Mouse (Mus musculus): Measurements from ENCODE around the gene AV320801. TPM values are rescaled to one million over a fixed set of nuclear protein-coding genes. Genes with fewer than 3 reads are reported as not detected.
"Not testable (repeated sequence)": the region's sequence is repeated elsewhere in the genome, so short reads cannot be mapped to it uniquely, and the experiment has no call there.

Gene AV320801
- 0.21 and 2.0 TPM in 2 replicates for total RNA-seq (2012; rRNA removed)

- in situ Hi-C loops (cut with MboI; ENCODE audit: low sequenced_read_pairs in 2 of 2, unreplicated experiment in 2 of 2); H3K4me3 ChIP-seq (ENCODE audit: insufficient read depth in 1 of 2, low read depth in 1 of 2, low read length in 2 of 2, poor library complexity in 1 of 2, severe bottlenecking in 1 of 2); DNase-seq (ENCODE audit: low read depth, low spot score): not testable (repeated sequence)
Measured at GRCm38 (mm10) chrX:135494288-135494687, at the start of gene AV320801. Gene AV320801, plus strand, starts transcription at chrX:135494588.

GRCm38 (mm10) chrX:135464160-135464559, 30.2 kb upstream of the AV320801 start:
- H3K4me1 ChIP-seq (ENCODE audit: control insufficient read depth in 2 of 2, insufficient read depth in 2 of 2, low read length in 2 of 2, poor library complexity in 1 of 2); H3K4me3 ChIP-seq (ENCODE audit: insufficient read depth in 1 of 2, low read depth in 1 of 2, low read length in 2 of 2, poor library complexity in 1 of 2, severe bottlenecking in 1 of 2); in situ Hi-C loops (cut with MboI; ENCODE audit: low sequenced_read_pairs in 2 of 2, unreplicated experiment in 2 of 2); H3K9ac ChIP-seq (ENCODE audit: insufficient read depth, low read depth, low read length, poor library complexity, severe bottlenecking); H3K27ac ChIP-seq (ENCODE audit: insufficient read depth, low read depth, low read length, poor library complexity, severe bottlenecking); DNase-seq (ENCODE audit: low read depth, low spot score); H3K36me3 ChIP-seq (ENCODE audit: control insufficient read depth, insufficient read depth, low read length, poor library complexity, severe bottlenecking); H3K9me3 ChIP-seq (ENCODE audit: control insufficient read depth, insufficient read depth, low read depth, low read length): not testable (repeated sequence)

More at GRCm38 (mm10) chrX:135494288-135494687, at the start of gene AV320801:
- not testable (repeated sequence) for H3K9ac ChIP-seq (ENCODE audit: insufficient read depth, low read depth, low read length, poor library complexity, severe bottlenecking); H3K36me3 ChIP-seq (ENCODE audit: control insufficient read depth, insufficient read depth, low read length, poor library complexity, severe bottlenecking); H3K4me1 ChIP-seq (ENCODE audit: control insufficient read depth in 2 of 2, insufficient read depth in 2 of 2, low read length in 2 of 2, poor library complexity in 1 of 2); H3K27ac ChIP-seq (ENCODE audit: insufficient read depth, low read depth, low read length, poor library complexity, severe bottlenecking); H3K9me3 ChIP-seq (ENCODE audit: control insufficient read depth, insufficient read depth, low read depth, low read length)

GRCm38 (mm10) chrX:135481902-135482301, 12.5 kb upstream of the AV320801 start:
- H3K9me3 ChIP-seq (ENCODE audit: control insufficient read depth, insufficient read depth, low read depth, low read length); in situ Hi-C loops (cut with MboI; ENCODE audit: low sequenced_read_pairs in 2 of 2, unreplicated experiment in 2 of 2): not testable (repeated sequence)

GRCm38 (mm10) chrX:135483183-135483582, 11.2 kb upstream of the AV320801 start:
- DNase-seq (ENCODE audit: low read depth, low spot score); H3K9me3 ChIP-seq (ENCODE audit: control insufficient read depth, insufficient read depth, low read depth, low read length); H3K9ac ChIP-seq (ENCODE audit: insufficient read depth, low read depth, low read length, poor library complexity, severe bottlenecking); H3K36me3 ChIP-seq (ENCODE audit: control insufficient read depth, insufficient read depth, low read length, poor library complexity, severe bottlenecking); in situ Hi-C loops (cut with MboI; ENCODE audit: low sequenced_read_pairs in 2 of 2, unreplicated experiment in 2 of 2); H3K4me1 ChIP-seq (ENCODE audit: control insufficient read depth in 2 of 2, insufficient read depth in 2 of 2, low read length in 2 of 2, poor library complexity in 1 of 2); H3K4me3 ChIP-seq (ENCODE audit: insufficient read depth in 1 of 2, low read depth in 1 of 2, low read length in 2 of 2, poor library complexity in 1 of 2, severe bottlenecking in 1 of 2); H3K27ac ChIP-seq (ENCODE audit: insufficient read depth, low read depth, low read length, poor library complexity, severe bottlenecking): not testable (repeated sequence)

More at GRCm38 (mm10) chrX:135481902-135482301, 12.5 kb upstream of the AV320801 start:
- not testable (repeated sequence) for H3K36me3 ChIP-seq (ENCODE audit: control insufficient read depth, insufficient read depth, low read length, poor library complexity, severe bottlenecking); H3K4me1 ChIP-seq (ENCODE audit: control insufficient read depth in 2 of 2, insufficient read depth in 2 of 2, low read length in 2 of 2, poor library complexity in 1 of 2); H3K9ac ChIP-seq (ENCODE audit: insufficient read depth, low read depth, low read length, poor library complexity, severe bottlenecking); H3K4me3 ChIP-seq (ENCODE audit: insufficient read depth in 1 of 2, low read depth in 1 of 2, low read length in 2 of 2, poor library complexity in 1 of 2, severe bottlenecking in 1 of 2); DNase-seq (ENCODE audit: low read depth, low spot score); H3K27ac ChIP-seq (ENCODE audit: insufficient read depth, low read depth, low read length, poor library complexity, severe bottlenecking)

Other genes with a start within 250 kb of the AV320801 start
- gene Pramel3, start 192.3 kb upstream of the AV320801 start, total RNA-seq (2012; rRNA removed), result 0.54 TPM in 1 of 2 replicates, not detected in the other
- 0.94 TPM in 1 of 2 replicates, not detected in the other for gene Gm5128, start 121.3 kb upstream of the AV320801 start, total RNA-seq (2012; rRNA removed)
- 0.42 and 1.6 TPM in 2 replicates for gene Gm7903, start 60.8 kb upstream of the AV320801 start, total RNA-seq (2012; rRNA removed)
- gene Nxf7, start 104.2 kb downstream of the AV320801 start, total RNA-seq (2012; rRNA removed), result 2.8 and 12.7 TPM in 2 replicates
- 0.18 TPM in 1 of 2 replicates, not detected in the other for gene Prame, start 133.1 kb downstream of the AV320801 start, total RNA-seq (2012; rRNA removed)
- gene Tcp11x2, start 199.2 kb downstream of the AV320801 start, total RNA-seq (2012; rRNA removed), result 0.67 and 0.85 TPM in 2 replicates
- gene Tmsb15a, start 230.7 kb downstream of the AV320801 start, total RNA-seq (2012; rRNA removed), result 1.2 TPM in 1 of 2 replicates, not detected in the other
- gene Armcx5, start 248.1 kb downstream of the AV320801 start, total RNA-seq (2012; rRNA removed), result 6.9 and 10.0 TPM in 2 replicates
- gene Gprasp1, start 248.1 kb downstream of the AV320801 start, total RNA-seq (2012; rRNA removed), result 30.7 and 35.3 TPM in 2 replicates

Measured in ES-E14 (cell line).